Mouse (Mus musculus) lung, postnatal 0 days (tissue): Measurements from ENCODE around the gene Sec22a.

Experiments used
- CTCF ChIP-seq: IDR thresholded peaks from 2 replicates; pipeline ENCODE4 v1.5.1; 2016; ENCODE audit warnings: antibody characterized with exemption, mild to moderate bottlenecking
- EP300 ChIP-seq: IDR thresholded peaks from 2 replicates; pipeline ENCODE4 v1.6.1; 2016; ENCODE audit warnings: antibody characterized with exemption, mild to moderate bottlenecking, control low read depth

DNA sequence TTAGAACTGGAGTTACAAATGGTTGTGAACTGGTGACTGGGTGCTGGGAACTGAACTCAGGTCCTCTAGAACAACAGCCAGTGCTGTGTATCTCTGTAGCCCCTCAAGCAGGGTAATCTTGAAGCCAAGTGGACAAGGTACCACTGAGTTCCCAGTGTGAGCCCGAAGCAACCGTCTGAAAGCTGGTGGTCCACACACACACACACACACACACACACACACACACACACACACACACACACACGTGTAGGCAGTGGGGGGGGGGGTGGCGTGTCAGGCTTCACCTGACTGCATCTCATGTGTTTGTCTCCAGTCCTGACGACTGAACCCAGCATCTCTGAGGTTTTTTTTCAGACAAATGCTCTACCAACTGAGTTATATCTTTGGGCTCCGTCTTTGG lies 63.6 kb downstream of the Sec22a start:
- TF ChIP-seq CTCF (no peak), EP300 (no peak)
